Mouse (Mus musculus) stomach, embryonic 16.5 days (tissue): Measurements from ENCODE around the gene Ppp1r12a. TPM values are rescaled to one million over a fixed set of nuclear protein-coding genes. Genes with fewer than 3 reads are reported as not detected.

Source experiments
- ATAC-seq: fragments of 200-750 bp; cut with Nextera tagmentation; 2 replicates; pipeline ENCODE4 v1.8.0; 2017; ENCODE audit warnings: moderate number of reproducible peaks, moderate TSS enrichment; ENCODE audit not compliant: insufficient read depth, low FRiP score
- H3K27ac ChIP-seq: fragments of 300-500 bp; sonication (generic); 2 replicates; pipeline ENCODE4 v1.5.1; 2014; ENCODE audit warnings: low read length
- H3K27me3 ChIP-seq: fragments of 300-500 bp; sonication (generic); 2 replicates; pipeline ENCODE4 v1.6.1; 2014; ENCODE audit warnings: low read length, control low read depth, mixed read lengths; ENCODE audit not compliant: control insufficient read depth, insufficient read depth
- H3K36me3 ChIP-seq: fragments of 300-500 bp; sonication (generic); 2 replicates; pipeline ENCODE4 v1.6.1; 2014; ENCODE audit warnings: low read length; ENCODE audit not compliant: control insufficient read depth, insufficient read depth
- H3K4me1 ChIP-seq: fragments of 300-500 bp; sonication (generic); 2 replicates; pipeline ENCODE4 v1.6.1; 2014; ENCODE audit warnings: low read length, control low read depth, mixed read lengths; ENCODE audit not compliant: control insufficient read depth, insufficient read depth
- H3K4me2 ChIP-seq: fragments of 300-500 bp; sonication (generic); 2 replicates; pipeline ENCODE4 v1.6.1; 2014; ENCODE audit warnings: low read depth, low read length, mixed read lengths
- H3K4me3 ChIP-seq: fragments of 300-500 bp; sonication (generic); replicated peaks from 2 replicates; pipeline ENCODE4 v1.5.1; 2014; ENCODE audit warnings: mild to moderate bottlenecking, low read length
- H3K9ac ChIP-seq: fragments of 300-500 bp; sonication (generic); 2 replicates; pipeline ENCODE4 v1.6.1; 2014; ENCODE audit warnings: low read length
- H3K9me3 ChIP-seq: fragments of 300-500 bp; sonication (generic); replicated peaks from 2 replicates; pipeline ENCODE4 v1.6.1; 2016; ENCODE audit warnings: low read length, control low read depth; ENCODE audit not compliant: control insufficient read depth
- WGBS: fragments of 180-500 bp; shearing (Covaris S2); extraction: QIAGEN DNeasy Blood & Tissue Kit; methylation state at CpG from one replicate; pipeline ENCODE4 v1.1.7; 2014; 5-methylcytosine and 5-hydroxymethylcytosine counted together
- polyA plus RNA-seq: library from polyadenylated mRNA; unstranded; fragments of >200 nt; fragmentation: Nextera tagmentation; extraction: Ambion mirVana; gene quantifications from 2 replicates; pipeline ENCODE4 v1.2.1, GENCODE M21; 2015

Gene Ppp1r12a
- polyA plus RNA-seq, 1 experiment from 2014 or later, result 104 TPM

GRCm38 (mm10) chr10:108202126-108202525 is 40.1 kb downstream of the Ppp1r12a start:
- no peak for ATAC-seq
- 93% methylated on average over 4 of the region's 4 CpGs for WGBS
- 0 out of 2 replicates have a peak, but pooled peaks cover 7% of the 10 kb centered on the region for H3K36me3 ChIP-seq

GRCm38 (mm10) chr10:108203440-108203839 is 41.4 kb downstream of the Ppp1r12a start:
- ATAC-seq, result no peak
- Histone ChIP-seq H3K4me1 (no peaks in the 10 kb centered on the region), H3K27ac (no peak overlapping the region), H3K9me3 (no peaks in the 10 kb centered on the region), H3K36me3 (peaks cover 7% of the 10 kb centered on the region; the same call in 1 of the 2 replicates), H3K9ac (no peak overlapping the region), H3K4me2 (no peak overlapping the region), H3K4me3 (no peak overlapping the region), H3K27me3 (no peaks in the 10 kb centered on the region)

More at GRCm38 (mm10) chr10:108202126-108202525, 40.1 kb downstream of the Ppp1r12a start:
- no peak overlapping the region for H3K9ac ChIP-seq
- no peaks in the 10 kb centered on the region for H3K27me3 ChIP-seq
- no peak overlapping the region for H3K27ac ChIP-seq
- H3K9me3 ChIP-seq, result no peaks in the 10 kb centered on the region
- H3K4me3 ChIP-seq, result no peak overlapping the region
- no peak overlapping the region for H3K4me2 ChIP-seq
- no peaks in the 10 kb centered on the region for H3K4me1 ChIP-seq

- H3K36me3 ChIP-seq, result peaks cover 2% of the 10 kb centered on the region; the same call in 1 of the 2 replicates
- H3K9me3 ChIP-seq, result no peaks in the 10 kb centered on the region
- 87% methylated on average over 5 of the region's 5 CpGs for WGBS
- H3K9ac ChIP-seq, result no peak overlapping the region
- no peak overlapping the region for H3K4me3 ChIP-seq
- no peak overlapping the region for H3K27ac ChIP-seq
- H3K27me3 ChIP-seq, result no peaks in the 10 kb centered on the region
- ATAC-seq, result no peak
- no peak overlapping the region for H3K4me2 ChIP-seq
- H3K4me1 ChIP-seq, result no peaks in the 10 kb centered on the region
These were observed 47.4 kb downstream of the Ppp1r12a start for GRCm38 (mm10) chr10:108209396-108209795.

- 78% methylated on average over 5 of the region's 5 CpGs for WGBS
- no peak for ATAC-seq
- no peaks in the 10 kb centered on the region for H3K36me3 ChIP-seq
These were observed 62.4 kb downstream of the Ppp1r12a start for GRCm38 (mm10) chr10:108224413-108224812.

GRCm38 (mm10) chr10:108237049-108237448 is 75.1 kb downstream of the Ppp1r12a start:
- Histone ChIP-seq H3K9me3 (no peaks in the 10 kb centered on the region), H3K27me3 (no peaks in the 10 kb centered on the region), H3K4me3 (no peak overlapping the region), H3K4me2 (no peak overlapping the region), H3K9ac (no peak overlapping the region), H3K36me3 (peaks cover 5% of the 10 kb centered on the region; the same call in 1 of the 2 replicates), H3K27ac (no peak overlapping the region), H3K4me1 (peaks cover 4% of the 10 kb centered on the region; the same call in 1 of the 2 replicates)
- no peak for ATAC-seq
- WGBS, result 91% methylated on average over 3 of the region's 3 CpGs

More at GRCm38 (mm10) chr10:108224413-108224812, 62.4 kb downstream of the Ppp1r12a start:
- Histone ChIP-seq H3K9me3 (no peaks in the 10 kb centered on the region), H3K27me3 (no peaks in the 10 kb centered on the region), H3K4me2 (no peak overlapping the region), H3K4me3 (no peak overlapping the region), H3K4me1 (no peaks in the 10 kb centered on the region), H3K9ac (no peak overlapping the region), H3K27ac (no peak overlapping the region)

GRCm38 (mm10) chr10:108239061-108239460 is 77.1 kb downstream of the Ppp1r12a start:
- Histone ChIP-seq H3K9ac (no peak overlapping the region), H3K4me1 (peaks cover 4% of the 10 kb centered on the region; the same call in 1 of the 2 replicates), H3K27ac (no peak overlapping the region), H3K36me3 (peaks cover 10% of the 10 kb centered on the region; the same call in 1 of the 2 replicates), H3K4me3 (no peak overlapping the region), H3K9me3 (no peaks in the 10 kb centered on the region), H3K27me3 (no peaks in the 10 kb centered on the region), H3K4me2 (no peak overlapping the region)
- ATAC-seq, result no peak
- 58% methylated on average over 10 of the region's 10 CpGs for WGBS

GRCm38 (mm10) chr10:108250710-108251109 is 88.7 kb downstream of the Ppp1r12a start:
- Histone ChIP-seq H3K36me3 (peaks cover 14% of the 10 kb centered on the region; the same call in 1 of the 2 replicates), H3K9me3 (no peaks in the 10 kb centered on the region), H3K4me2 (no peak overlapping the region), H3K4me1 (no peaks in the 10 kb centered on the region), H3K27me3 (no peaks in the 10 kb centered on the region), H3K4me3 (no peak overlapping the region), H3K9ac (no peak overlapping the region), H3K27ac (no peak overlapping the region)
- 82% methylated on average over 12 of the region's 12 CpGs for WGBS
- ATAC-seq, result no peak

- Histone ChIP-seq H3K4me3 (no peak overlapping the region), H3K4me1 (no peaks in the 10 kb centered on the region), H3K9ac (no peak overlapping the region), H3K4me2 (no peak overlapping the region), H3K36me3 (peaks cover 14% of the 10 kb centered on the region; the same call in 1 of the 2 replicates), H3K9me3 (no peaks in the 10 kb centered on the region), H3K27me3 (no peaks in the 10 kb centered on the region), H3K27ac (no peak overlapping the region)
- WGBS, result 78% methylated on average over 1 of the region's 2 CpGs
- no peak for ATAC-seq
These were observed 89.2 kb downstream of the Ppp1r12a start for GRCm38 (mm10) chr10:108251181-108251580.

- no peaks in the 10 kb centered on the region for H3K27me3 ChIP-seq
- H3K36me3 ChIP-seq, result peaks cover 14% of the 10 kb centered on the region; the same call in 1 of the 2 replicates
- no peak for ATAC-seq
- H3K4me2 ChIP-seq, result no peak overlapping the region
- WGBS, result 70% methylated on average over 7 of the region's 7 CpGs
- H3K9me3 ChIP-seq, result no peaks in the 10 kb centered on the region
- H3K9ac ChIP-seq, result no peak overlapping the region
- H3K4me3 ChIP-seq, result no peak overlapping the region
- no peak overlapping the region for H3K27ac ChIP-seq
- no peaks in the 10 kb centered on the region for H3K4me1 ChIP-seq
These were observed 93.9 kb downstream of the Ppp1r12a start for GRCm38 (mm10) chr10:108255812-108256376.
